Mouse (Mus musculus): ENCODE results near the gene Sostdc1.

DNA sequence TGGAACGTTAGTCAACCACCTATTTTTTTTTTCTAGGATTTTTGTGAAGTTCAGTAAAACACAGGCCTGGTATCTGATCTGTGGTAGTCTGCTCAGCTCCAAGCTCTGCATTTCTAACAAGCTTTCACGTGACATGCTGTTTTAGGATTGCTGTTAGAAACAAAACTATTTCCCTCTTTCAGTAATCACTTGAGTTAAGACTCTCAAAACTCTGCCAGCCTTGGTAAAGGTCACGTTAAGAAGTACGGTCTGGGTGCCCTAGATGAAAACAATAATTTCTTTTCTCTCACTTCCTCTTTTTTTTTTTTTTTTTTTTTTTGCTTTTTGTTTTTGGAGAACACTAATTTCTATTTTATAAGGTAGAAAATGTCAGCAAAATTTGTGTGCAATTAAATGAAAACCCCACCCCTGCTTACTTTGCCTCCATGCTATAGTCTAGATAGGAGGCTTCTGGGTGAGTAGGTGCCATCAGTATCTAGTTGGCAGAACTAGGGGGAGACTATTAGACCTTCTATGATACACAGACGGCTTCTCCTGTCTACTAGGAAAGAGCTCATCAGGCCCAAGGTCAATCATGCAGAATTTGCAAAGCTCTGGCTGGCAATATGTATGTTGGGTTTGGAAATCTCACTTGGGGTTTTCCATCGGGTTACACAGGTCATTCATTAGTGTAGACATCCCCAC, 5.1 kb upstream of the Sostdc1 start:
- TF ChIP-seq CTCF (IDR thresholded peaks at IDR 0.05; ENCODE audit: extremely low read depth, insufficient read depth, insufficient read length, insufficient replicate concordance) (no peak), POLR2A (IDR thresholded peaks at IDR 0.05; ENCODE audit: low read depth, low read length) (no peak)

Measured in spleen, adult 2 months (tissue).